Mouse (Mus musculus): ENCODE measurements around the gene Ovca2.
"Not testable (repeated sequence)": the region's sequence is repeated elsewhere in the genome, so short reads cannot be mapped to it uniquely, and the experiment has no call there.

Ovca2 gene

GRCm38 (mm10) chr11:75194850-75195461, 16.3 kb upstream of the Ovca2 start:
- DNase-seq = peak; percentile 84

- DNase-seq = peak; percentile 61
Measured at GRCm38 (mm10) chr11:75194121-75194849, 15.7 kb upstream of the Ovca2 start.

- peak; percentile 80 for DNase-seq
Measured at GRCm38 (mm10) chr11:75193256-75194071, 14.8 kb upstream of the Ovca2 start, which contains the start of gene Rtn4rl1. Gene Rtn4rl1 (plus strand): TSS chr11:75193783.

- peak; percentile 90 for DNase-seq
Measured at GRCm38 (mm10) chr11:75192336-75193214, 13.9 kb upstream of the Ovca2 start.

- no peak for DNase-seq
Measured at GRCm38 (mm10) chr11:75191841-75192240, 13.2 kb upstream of the Ovca2 start.

GRCm38 (mm10) chr11:75190905-75191441, 12.3 kb upstream of the Ovca2 start, which contains the start of gene Dph1:
Gene Dph1 (minus strand): TSS chr11:75191241.
- no peak for DNase-seq

GRCm38 (mm10) chr11:75190371-75190724, 11.7 kb upstream of the Ovca2 start:
- peak; percentile 83 for DNase-seq

- no peak for DNase-seq
Measured at GRCm38 (mm10) chr11:75189713-75190370, 11.2 kb upstream of the Ovca2 start.

GRCm38 (mm10) chr11:75184986-75185385, 6.4 kb upstream of the Ovca2 start:
- DNase-seq = no peak

GRCm38 (mm10) chr11:75184573-75184972, 5.9 kb upstream of the Ovca2 start:
- no peak for DNase-seq

GRCm38 (mm10) chr11:75183917-75184570, 5.4 kb upstream of the Ovca2 start:
- no peak for DNase-seq

GRCm38 (mm10) chr11:75178011-75178410, 624 bp downstream of the Ovca2 start:
- DNase-seq = no peak

GRCm38 (mm10) chr11:75174574-75174973, 4.1 kb downstream of the Ovca2 start:
- DNase-seq = not testable (repeated sequence)

GRCm38 (mm10) chr11:75173799-75174165, 4.9 kb downstream of the Ovca2 start:
- DNase-seq = no peak

GRCm38 (mm10) chr11:75173095-75173798, 5.4 kb downstream of the Ovca2 start:
- peak; percentile 91 for DNase-seq

GRCm38 (mm10) chr11:75172151-75173094, 6.2 kb downstream of the Ovca2 start:
- DNase-seq = peak; percentile 63

- peak; percentile 70 for DNase-seq
Measured at GRCm38 (mm10) chr11:75171186-75171865, 7.3 kb downstream of the Ovca2 start.

GRCm38 (mm10) chr11:75170136-75170751, 8.4 kb downstream of the Ovca2 start:
- peak; percentile 97 for DNase-seq

All from cerebellum, adult 9-10 months (tissue).